Mouse (Mus musculus) lung, postnatal 4 days (tissue): Measurements from ENCODE around the gene Pfdn5.

Experiments used
- DNase-seq, 2 experiments: peaks; one replicate each; pipeline ENCODE4 v3.0.0; 2021

Gene Pfdn5

DNA sequence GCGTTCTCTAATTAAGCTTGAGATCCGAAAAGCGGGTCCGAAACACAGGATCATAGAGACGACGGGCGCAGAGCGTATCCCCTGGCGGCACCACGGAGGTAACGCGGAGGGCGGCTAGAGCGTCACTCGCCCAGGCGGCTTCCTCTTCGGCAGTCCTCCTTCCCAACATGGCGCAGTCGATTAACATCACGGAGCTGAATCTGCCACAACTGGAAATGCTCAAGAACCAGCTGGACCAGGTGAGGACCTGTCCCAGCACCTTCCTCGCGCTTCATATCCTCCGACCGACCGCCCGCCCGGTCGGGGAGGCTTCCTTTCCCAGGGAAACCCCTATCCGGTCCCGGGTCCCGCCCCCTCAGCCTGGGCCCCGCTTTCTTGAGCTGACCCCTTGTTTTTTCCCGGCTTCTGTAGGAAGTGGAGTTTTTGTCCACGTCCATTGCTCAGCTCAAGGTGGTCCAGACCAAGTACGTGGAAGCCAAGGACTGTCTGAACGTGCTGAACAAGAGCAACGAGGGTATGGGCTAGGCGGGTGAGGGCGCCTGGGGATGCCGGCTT lies at the start of gene Pfdn5:
TSS of gene Pfdn5 (plus strand) at position 95 of the 555 bp plus-strand sequence.
- DNase-seq: peak; percentile 90

DNA sequence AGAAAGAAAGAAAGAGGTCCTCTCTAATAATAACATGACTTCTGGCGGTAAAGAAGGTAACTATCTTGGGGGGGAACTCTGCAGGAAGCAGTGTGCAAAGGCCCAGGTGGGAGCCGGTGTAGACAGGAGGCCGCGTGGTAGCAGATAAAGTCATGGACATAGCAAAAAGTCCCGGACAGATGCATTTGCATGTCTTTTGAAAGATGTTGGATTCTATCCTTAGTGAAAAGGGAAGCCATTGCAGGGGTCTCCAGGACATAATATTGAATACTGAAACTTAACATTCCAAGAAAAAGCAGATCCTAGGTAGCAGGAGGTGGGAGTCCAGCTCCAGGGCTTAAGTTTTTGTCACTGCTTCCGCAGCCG lies 47.2 kb upstream of the Pfdn5 start:
- no peak for DNase-seq

DNA sequence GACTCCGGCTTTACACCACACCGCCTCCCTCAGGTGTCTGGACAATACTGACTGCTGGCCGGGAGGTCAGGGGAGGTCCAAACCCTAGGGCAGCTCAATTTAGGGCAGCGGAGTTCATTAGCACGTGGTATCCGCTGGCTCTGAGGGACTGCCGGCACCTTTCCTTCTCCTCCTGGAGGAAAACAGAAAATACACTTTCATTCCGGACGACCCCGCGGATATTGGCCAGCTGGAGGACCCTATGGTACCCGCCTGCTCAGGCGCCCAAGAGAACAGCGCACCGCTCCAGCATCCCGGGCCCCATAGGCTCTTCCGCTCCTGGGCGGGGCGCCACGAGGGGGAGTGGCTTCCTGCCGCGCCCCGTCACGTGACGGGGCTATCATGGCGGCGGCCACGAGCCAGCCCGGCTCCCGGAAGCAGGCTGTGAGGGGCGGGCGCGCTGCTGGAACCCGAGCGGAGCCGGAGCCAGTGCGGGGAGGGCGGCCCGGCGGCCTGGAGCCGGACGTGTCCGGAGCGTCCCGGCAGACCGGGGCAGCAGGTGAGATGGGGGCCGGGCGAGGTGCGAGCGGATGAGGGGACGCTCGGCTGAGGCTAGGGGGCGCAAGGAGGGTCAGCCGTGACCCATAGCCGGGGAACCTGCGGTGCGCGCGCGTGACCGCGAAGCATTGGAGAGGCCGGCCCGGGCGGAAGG lies 46.7 kb upstream of the Pfdn5 start, which contains the start of gene Mfsd5:
TSS of gene Mfsd5 (plus strand) at position 363 of the 691 bp plus-strand sequence.
- DNase-seq: peak; percentile 91 to 93

DNA sequence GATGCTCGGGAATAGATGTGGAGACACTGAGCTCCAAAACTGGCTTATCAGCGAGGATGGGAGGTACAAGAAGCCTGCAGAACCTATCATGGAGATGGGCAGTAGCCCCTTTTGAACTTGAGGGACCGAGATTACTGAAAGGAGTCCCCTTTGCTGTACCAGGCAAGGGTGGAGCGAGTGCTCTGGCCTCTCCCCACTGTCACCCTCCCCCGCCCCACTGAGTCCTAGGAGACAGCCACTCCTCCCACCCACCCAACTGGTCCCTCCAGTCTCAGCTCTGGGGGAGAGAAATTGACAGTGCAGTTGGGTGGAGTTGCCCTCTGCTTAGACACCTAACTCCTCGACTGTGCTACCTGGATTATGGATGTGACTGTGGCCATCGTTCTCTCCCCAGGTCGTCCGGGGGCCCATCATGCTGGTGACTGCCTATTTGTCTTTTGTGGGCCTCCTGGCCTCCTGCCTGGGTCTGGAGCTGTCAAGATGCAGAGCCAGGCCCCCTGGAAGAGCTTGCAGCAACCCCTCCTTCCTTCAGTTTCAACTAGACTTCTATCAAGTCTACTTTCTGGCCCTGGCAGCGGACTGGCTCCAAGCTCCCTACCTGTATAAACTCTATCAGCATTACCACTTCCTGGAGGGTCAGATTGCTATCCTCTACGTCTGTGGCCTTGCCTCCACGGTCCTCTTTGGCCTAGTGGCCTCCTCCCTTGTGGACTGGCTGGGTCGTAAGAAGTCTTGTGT lies 46.0 kb upstream of the Pfdn5 start:
- no peak for DNase-seq

DNA sequence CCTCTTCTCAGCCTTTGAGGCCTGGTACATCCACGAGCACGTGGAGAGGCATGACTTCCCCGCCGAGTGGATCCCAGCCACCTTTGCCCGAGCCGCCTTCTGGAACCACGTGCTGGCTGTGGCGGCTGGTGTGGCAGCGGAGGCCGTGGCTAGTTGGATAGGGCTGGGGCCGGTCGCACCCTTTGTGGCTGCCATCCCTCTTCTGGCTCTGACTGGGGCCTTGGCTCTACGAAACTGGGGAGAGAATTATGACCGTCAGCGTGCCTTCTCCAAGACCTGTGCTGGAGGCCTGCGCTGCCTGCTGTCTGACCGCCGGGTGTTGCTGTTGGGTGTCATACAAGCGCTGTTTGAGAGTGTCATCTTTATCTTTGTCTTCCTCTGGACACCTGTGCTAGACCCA lies 45.3 kb upstream of the Pfdn5 start:
- no peak for DNase-seq

DNA sequence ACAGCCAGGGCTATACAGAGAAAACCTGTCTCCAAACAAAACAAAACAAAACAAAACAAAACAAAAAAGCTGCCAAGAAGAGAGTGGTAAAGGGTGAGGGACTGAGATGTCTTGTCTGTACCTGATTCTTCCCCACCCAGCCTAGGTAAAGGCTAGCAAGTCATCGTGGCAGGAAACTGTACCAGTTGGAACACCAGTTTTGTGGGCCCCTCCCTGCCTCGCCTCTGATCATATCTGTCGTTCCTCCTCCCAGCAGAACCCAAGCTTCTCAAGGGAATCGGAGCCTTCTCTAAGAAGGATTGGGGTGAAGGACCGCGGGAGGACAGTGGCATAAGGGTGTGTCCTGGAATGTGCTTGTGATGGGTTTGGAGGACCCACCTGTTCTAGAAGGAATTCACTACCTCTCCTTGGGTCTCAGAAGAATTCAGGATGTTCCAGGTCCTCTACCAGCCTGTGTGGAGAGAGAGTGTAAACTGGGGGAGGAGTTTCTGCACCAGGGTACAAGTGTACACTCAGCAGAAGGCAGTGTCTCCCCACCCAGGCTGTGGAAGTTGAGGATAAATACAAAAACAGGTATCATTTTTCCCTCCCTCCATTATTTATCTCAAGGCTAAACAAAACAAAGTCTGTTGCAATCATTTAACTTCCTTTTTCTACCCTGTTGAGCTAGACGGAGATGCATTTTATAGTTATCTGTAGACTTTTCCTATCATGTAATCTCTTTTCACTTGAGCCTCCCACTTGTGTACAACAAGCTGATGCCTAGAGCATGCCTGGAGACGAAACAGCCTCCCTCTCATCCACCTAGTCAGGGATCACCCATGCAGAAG lies 43.2 kb upstream of the Pfdn5 start:
- DNase-seq: no peak

DNA sequence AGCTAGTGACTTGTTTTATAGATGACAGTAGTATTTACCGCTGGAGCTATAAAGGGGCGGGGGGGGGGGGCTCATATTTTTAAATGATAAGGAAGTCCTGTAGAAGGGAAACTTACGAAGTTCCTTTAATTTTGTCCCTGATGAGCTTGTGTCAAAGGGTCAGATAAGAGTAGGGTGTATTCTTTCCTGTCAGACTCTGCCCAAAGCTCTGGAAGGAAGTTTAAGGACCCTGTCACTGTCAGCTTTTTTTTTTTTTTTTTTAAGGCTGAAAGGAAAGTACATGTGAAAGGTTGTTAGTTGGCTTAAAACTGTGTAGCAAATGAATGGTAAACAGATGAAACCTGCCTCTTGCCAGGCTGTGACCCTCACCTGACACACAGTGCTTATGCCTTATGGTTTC lies 42.3 kb upstream of the Pfdn5 start:
- DNase-seq: no peak

DNA sequence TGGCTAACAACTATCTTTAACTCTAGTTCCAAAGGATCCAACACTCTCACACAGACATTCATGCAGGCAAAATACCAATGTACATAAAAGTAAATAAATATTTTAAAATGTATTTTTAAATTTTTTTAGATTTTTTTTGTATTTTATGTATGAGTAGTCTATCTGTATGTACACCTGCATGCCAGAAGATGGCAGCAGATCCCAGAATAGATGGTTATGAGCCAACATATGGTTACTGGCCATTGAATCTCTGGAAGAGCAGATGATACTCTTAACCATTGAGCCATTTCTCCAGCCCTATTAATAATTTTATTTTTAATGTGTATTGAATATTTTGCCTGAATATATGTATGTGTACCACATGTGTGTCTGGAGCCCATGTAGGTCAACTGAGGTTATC lies 38.5 kb upstream of the Pfdn5 start:
- peak in 1 of 2 experiments; percentile 66 for DNase-seq

DNA sequence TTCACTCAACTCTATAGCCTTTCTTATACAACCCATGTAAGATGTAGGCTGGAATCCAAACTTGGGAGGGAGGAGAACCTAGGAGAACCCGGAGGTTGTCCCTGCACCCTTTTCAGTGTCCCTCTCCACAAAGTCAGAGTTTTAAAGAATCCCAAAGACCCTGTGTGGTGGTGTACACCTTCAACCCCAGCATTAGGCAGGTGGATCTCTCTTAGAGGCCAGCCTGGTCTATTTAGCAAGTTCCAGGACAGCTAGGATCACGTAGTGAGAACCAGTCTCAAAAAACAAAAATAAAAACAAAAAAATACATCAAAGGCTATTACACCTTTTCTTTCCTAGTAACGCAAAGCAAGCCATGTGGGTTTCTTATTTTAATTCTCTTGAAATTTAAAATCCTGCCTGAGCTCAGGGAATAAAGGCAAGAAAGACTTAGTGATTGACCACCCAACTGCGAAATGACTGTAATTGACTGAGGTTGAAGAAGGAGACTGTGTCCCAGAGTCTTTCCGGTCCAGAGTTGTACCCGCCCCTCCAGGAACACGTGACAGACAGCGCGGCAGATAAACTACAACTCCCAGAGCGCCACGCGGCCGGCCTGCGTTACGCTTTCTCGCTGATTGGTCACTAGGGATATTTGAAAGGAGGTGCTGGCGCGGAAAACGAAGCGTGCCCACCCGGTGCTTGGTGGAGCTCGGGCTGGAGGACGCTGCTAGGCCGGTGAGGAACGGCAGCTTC lies 30.1 kb upstream of the Pfdn5 start, which contains the start of gene Espl1:
TSS of gene Espl1 (plus strand) at position 634 of the 735 bp plus-strand sequence.
- peak; percentile 95 to 96 for DNase-seq

DNA sequence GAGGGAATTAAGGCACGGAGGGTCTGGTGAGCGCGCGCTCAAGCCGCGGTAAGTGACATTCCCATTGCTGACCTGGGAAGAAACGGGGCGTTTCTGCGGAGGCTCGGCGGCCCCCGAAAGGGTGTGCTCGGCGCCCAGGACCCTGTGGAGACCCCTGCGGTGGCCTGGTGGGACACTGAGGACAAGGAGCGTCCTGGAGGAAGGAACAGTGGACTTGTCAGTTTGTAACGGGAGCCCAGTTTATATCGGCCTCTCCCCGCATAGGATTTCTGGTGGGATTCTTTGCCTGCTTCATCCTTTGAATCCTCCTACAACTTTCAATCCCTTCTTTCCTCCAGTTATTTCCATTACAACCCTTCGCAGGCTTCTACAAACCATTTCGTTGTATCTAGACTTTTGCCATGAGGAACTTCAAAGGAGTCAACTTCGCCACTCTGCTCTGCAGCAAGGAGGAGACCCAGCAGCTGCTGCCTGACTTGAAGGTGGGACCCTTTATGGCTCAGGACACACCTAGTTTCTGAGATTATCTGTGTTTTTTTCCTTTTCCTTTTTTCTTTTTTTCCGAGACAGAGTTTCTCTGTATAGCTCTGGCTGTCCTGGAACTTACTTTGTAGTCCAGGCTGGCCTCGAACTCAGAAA lies 29.4 kb upstream of the Pfdn5 start:
- DNase-seq: no peak

DNA sequence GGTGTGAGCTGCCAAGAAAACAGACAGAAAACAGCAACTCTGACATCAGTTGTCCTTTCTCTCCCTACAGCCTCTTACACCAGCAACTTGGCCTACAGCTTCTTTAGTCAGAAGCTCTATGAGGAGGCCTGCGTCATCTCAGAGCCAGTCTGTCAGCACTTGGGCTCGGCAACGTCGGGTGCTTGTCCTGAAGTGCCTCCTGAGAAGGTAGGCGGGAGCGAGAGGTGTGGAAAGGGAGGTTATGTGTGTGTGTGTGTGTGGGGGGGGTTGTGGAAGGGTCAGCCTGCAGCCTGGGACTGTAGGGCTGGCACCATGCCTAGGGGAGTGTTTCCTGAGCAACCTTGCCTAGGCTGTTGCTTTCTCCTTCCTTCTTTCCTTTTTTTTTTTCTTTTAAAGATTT lies 23.4 kb upstream of the Pfdn5 start:
- DNase-seq: peak; percentile 66 to 85

DNA sequence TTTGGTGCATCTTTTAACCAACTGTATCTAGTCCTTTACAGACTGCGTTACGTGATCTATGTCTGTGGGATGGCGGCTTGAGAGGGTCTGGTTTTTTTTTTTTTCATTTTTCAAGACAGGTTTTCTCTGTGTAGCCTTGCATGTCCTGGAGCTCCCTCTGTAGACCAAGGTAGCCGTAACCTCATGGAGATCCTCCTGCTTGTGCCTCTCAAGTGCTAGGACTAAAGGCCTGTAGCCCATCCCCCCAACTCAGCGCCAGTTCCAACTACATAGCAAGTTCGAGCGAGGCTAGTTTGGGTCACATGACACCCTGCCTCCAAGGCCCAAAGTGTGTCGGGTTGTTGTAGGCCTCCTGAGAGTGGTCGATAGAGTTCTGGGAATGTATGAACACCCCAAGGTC lies 17.2 kb upstream of the Pfdn5 start:
- no peak for DNase-seq

DNA sequence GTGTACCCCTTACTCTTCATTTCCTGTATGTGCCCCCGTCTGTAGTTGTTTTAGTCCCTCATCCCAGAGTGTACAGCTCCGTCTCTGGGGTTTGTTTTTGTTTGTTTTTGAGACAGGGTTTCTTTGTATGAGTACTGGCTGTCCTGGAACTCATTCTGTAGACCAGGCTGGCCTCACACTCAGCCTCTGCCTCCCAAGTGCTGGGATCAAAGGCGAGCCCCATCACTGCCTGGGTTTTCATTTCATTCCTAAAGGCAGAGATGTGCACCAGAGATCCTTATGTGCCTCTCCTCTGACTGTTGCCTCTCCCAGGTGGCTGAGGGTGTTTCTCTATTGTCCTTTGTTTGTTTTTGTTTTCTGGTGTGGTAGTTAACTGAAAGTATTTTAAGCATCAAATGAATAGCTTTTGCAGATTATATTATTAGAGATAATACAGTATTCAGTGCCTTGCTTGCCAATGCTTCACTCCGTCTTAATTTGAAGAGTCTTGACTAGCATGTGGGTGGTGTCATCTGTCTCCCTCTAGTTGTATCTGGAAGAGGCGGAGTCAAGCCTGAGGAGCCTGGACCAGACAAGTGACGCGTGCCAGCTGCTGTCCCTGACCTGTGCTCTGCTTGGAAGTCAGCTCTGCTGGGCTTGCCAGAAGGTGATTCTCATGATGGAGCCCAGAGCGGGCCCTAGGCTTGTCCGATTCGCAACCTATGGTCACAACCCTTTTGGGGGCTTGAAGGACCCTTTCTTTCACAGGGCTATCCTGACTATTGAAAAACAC lies 15.7 kb upstream of the Pfdn5 start:
- peak; percentile 57 to 88 for DNase-seq

DNA sequence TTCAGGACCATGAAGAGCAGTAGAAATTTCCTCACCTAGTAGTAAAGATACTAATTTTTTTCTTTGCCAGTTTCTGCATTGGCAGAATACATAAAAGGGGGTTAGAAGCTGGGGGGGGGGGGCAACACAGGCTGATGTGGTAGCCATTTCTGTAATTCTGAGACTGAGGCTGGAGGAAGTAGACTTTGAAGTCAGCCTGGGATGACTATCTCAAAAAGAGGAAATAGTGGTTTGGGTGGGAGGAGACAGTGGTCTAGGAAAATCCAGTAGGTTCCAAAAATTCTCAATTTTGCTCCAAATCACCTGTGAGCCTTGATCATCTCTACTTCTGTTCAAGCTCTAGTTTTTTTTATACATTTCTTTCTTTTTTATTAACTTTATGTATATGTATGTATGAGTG lies 14.4 kb upstream of the Pfdn5 start:
- DNase-seq: no peak

DNA sequence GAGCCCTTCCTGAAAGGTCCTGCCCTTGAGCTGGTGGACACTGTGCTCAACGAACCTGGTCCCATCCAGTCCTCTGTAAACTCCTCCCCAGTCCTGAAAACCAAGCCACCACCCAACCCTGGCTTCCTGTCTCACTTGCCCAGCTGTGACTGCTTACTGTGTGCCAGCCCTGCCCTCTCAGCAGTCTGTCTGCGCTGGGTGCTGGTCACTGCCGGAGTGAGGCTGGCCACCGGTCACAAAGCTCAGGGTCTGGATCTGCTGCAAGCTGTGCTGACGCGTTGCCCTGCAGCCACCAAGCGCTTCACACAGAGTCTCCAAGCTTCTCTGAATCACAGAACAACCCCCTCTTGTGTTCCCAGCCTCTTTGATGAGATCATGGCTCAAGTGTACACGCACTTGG lies 10.6 kb upstream of the Pfdn5 start:
- peak in 1 of 2 experiments; percentile 42 for DNase-seq

DNA sequence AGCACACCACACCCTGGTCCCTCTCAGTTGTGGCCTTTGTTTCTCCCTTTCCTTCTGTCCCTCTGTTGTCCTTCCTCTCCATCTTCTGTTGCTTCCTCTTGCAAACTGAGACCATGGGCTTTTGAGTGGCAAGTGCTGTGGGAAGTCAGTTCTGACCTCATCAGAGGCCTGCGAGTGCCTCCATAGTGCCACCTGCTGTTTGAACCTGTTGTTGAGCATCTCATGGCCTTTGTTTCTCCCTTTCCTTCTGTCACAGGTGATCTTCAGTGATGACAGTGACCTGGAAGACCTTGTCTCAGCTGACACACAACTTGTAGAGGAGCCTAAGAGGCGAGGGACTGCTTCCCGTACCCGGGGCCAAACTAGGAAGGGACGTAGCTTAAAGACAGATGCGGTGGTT lies 9.7 kb upstream of the Pfdn5 start:
- peak; percentile 55 to 80 for DNase-seq

DNA sequence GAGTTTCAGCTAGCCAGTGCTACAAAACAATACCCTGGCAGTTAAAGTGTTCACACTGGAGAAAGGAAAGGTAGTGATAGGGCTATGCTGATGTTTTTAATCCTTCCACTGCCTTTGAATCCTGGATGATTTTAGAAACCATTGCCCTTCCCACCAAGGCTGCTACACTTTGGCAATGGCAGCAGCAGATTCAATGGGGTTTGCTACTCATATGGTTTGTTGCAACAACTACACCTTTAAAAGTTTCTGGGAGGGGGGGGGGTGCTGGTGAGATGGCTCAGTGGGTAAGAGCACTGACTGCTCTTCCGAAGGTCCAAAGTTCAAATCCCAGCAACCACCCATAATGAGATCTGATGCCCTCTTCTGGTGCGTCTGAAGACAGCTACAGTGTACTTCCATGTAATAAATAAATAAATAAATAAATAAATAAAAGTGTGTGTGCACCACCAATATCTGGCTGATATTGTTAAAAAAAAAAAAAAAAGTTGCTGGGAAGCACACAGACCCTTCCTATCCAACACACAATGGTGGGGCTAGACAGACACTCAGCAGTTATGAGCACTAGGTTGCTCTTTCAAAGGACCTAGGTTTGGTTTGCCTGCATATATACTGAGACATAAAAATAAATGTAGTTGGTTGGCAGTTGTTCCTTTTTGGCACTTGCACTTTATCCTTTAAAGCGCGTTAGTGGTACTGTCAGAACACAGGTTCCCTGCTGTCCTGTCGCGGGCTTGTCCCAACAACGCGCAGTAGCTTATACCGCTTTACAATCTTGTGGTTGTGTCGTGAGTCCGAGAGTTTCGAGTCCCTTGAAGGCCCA lies 1.1 kb upstream of the Pfdn5 start:
- no peak for DNase-seq

DNA sequence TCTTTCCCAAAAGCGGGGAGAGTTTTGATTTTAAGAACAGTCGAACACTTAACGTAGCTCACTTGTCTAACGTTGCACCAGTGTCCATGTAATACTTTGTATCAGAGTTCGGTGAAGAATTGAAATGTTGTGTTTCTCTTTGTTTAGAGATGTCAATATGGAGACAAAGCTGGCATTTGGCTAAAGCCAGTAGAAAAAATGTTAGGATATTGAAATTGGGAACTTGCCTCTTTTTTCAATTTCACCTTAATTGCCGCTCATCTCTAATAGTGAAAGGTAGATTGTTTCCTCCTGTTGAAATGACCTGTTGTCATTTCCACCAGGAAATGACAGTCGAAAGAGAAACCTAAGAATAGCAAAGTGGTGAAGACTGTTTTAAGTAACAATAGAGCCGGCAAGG lies 976 bp downstream of the Pfdn5 start:
- DNase-seq: no peak

DNA sequence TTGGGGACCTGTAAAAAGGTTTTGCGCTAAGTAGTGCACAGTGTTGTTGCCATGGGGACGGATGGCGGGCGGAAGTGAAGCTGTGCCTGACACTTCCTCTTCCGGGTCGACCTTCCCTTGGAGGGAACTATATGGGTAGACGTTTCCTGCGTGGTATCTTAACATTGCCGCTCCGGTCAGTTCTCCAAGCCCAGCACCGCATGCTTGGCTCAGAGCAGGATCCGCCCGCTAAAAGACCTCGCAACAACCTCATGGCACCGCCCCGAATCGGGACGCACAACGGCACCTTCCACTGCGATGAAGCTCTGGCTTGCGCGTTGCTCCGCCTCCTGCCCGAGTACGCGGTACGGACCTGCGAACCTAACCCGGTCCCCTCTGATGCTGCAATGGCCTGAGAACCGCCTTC lies 5.7 kb downstream of the Pfdn5 start, which contains the start of gene Myg1:
TSS of gene Myg1 (plus strand) at position 100 of the 406 bp plus-strand sequence.
- peak; percentile 86 to 87 for DNase-seq

DNA sequence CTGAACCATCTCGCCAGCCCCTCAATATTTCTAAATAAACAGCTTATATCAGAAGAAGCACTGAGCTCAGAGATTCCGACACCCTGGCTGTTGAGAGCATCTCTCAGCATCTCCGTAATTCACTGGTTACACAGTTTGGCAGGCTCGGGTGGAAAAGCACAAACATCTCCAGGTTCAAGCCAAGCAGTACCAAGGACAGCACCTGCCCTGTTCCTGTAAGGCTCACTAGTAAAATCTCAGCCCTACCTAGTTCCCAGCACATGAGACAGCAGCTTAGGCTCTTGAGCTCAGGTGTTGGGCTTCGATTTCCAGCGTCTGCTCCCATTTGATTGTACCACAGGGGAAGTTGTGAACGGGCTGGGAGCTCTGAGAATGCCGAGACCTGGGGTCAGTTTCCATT lies 9.3 kb downstream of the Pfdn5 start:
- no peak for DNase-seq
